Mouse (Mus musculus) kidney, adult 18-20 months (tissue): Measurements from ENCODE around the gene Zfp652.

ENCODE experiments used
- DNase-seq: peaks from one replicate; pipeline ENCODE4 v3.0.0; 2021

Gene Zfp652

DNA sequence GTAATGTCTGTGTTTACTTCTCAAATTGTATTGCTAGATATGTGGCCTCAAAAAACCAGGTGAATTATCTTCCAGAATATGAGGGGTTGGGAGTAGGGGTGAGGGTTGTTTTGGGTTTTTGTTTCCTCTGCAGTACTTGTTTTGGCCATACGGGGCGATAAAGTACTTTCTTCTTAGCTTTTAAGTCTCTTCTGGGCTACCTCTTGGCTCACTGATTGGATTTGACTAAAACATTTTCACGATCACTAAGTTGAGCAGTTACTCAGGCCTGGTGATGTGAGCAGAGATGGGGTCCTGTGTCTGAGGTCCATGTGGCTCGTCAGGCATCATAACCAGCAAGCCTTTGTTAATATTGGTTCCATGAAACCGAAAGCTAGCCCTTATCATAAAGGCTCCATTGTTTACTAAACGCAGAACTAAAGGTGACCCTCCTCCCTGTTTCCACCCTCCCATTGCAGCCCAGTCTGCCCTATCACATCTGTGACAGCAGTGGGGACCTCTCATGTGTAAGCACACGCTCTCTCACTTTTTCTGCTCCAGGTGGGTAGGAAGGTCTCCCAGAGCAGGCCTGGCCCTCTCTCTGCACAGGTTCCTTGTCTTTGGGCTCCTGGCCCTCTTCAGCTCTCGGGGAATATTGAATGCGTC is 58.4 kb downstream of the Zfp652 start:
- DNase-seq, result no peak

DNA sequence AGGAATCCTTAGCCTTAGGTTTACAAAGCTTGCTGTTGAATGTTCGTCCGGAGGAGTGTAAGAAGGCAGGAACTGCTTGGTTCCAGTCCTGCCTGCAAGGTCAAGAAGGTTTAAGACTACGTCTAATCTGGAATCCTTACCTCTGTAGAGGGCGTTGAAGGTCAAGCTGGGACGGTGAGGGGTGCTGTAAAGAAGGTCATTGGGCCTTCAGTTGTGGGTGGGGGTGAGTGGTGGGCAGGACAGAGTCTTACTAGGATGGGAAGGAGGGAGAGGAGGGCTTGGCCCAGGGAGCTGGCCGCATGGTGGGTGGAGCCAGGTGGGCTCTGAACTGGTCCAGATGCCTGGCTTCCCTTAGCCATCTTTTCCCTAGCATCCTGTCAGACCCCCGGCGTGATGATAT is 59.2 kb downstream of the Zfp652 start:
- no peak for DNase-seq

DNA sequence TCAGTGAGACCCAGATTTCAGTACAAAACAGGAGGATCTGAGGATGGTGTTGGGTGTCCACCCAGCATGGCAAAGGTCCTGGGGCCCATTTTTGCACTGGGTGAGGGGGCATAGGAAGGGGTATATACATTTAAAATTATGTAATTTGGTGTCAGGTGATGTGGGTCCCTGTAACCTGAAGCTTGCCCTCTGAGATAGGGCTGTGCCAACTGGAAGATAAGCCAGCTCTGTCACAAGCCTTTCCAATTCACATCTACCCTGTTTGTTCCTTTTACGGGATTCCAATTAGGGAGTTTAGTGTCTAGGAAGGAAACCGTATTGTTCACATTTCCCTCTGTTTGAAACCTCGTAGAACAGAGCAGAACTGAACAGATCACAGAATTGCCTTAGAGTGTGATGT is 60.8 kb downstream of the Zfp652 start:
- DNase-seq, result no peak

DNA sequence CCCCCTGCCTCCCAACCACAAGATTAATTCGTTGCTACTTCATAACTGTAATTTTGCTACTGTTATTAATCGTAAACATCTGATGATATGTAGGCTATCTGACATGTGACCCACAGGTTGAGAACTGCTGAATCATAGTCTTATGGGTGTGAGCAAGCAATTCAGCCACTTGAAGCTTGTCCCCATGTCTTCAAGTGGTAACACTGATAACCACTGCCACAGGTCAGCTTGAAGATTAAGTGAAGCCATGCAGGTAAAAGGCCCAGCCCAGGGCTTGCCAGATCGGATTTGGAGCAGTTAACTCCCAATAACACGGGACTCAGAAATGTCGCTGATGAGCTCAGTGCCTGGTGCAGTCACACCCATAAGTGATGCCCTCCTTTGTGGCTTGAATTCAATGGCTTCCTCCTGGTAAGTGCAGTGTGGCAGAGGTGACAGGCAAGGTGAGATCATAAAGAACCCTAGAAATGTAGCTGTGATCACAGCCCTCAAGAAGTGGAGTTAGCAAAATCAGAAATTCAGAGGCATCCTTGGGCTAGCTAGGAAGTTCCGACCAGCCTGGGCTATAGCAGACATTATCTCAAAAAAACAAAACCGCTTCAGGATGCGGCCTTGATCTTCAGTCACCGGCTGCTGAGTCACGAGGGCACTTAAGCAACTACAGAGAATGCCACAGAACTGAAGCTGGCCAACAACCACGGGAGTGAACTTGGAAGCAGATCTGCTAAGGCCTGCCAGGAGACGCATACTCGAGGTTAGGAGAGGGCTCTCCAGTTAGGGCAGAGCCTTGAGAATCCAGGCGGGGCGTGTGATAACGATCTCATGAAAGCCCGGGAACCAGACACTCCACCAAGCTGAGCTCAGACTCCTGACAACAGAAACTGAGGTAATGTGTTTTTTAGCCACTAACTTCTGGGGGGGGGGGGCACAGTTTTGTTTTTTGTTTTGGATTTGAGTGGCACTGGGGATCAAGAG is 65.1 kb downstream of the Zfp652 start:
- no peak for DNase-seq

DNA sequence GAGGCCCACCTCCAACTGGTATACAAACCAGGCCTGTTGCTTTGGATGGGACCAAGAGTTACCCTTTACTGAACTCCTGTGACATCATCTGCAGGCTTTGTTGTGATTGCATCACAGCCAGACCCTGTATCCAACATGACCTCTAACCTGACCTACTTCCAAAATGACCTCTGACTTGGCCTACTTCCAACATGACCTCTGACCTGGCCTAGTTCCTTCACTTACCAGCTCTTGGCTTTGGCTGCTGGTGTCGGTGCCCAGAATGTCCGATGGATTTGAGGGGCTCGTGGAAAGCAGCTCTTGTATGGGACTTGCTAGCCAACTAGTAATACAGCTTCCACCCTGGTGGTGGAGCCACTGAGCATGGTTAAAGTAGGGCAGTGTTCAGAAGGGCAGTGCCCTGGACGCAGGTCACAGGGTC is 66.4 kb downstream of the Zfp652 start:
- no peak for DNase-seq

DNA sequence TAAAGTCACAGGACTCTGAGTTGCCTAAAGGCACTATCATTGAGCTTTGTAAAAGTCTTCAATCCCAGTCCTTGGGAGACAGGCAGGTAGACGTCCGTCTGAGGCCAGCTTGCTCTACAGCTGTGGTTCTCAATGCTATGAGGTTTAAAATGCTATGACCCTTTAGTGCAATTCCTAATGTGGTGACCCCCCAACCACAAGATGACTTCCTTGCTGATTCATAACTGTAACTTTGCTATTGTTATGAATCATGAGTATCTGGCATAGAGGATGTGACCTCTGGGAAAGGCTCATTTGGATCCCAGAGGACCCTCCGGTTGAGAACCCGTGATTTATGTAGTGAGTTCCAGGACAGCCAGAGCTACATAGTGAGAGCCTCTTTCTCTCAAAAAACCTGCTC is 66.9 kb downstream of the Zfp652 start:
- no peak for DNase-seq

DNA sequence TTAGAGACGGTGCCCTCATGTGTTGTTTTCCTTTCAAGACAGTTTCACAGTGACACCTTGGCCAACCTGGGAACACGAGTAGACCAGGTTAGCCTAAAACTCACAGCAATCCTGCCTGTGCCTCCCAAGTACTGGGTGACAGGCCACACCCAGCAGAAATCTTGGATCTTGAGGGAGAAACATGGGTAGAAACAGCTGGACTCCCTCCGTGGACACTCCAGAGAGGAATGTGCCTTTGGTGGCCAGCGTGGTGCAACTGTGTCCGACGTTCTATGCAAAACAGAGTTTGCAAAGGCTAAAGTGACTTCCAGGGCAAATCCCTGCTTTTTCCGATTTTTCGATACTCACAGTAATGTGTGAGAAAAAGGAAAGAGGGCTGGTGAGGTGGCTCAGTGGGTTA is 68.0 kb downstream of the Zfp652 start:
- no peak for DNase-seq

DNA sequence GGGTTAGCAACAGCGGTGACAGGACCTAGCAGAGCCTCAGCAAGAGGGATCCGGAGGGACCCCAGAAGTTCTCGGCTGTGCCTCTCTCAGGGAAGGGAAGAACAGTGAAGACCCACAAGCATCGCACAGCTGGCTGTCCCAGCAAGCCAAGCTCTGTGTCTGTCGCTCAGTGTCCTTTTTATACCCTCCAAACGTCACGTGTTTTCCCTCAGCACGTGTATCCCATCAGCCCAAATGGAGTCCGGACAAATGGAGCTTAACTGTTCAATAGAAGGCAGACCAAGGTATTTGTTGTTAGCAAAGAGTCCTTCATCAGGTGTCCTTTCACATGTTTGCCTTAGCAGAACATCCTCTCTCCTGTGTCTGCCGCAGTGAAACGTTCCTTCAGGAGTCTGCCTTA is 69.1 kb downstream of the Zfp652 start:
- no peak for DNase-seq

DNA sequence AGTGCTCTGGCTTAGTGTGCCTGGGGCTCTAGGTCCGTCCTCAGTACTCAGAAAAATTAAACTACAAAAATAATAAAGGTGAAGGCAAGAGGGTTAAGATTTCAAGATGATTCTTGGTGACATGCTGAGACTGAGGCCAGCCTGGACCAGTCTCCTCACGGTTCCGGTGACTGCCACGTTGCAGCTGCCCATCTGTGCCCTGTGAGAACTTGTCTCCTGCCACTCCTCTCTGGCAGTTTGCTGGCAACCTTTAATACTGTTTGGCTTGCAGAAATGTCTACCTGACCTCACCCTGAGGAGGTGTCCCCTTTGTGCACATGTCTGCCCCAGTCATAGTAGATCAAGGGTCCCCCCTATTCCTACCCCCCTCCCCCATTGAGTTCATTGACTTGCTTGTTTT is 71.0 kb downstream of the Zfp652 start:
- DNase-seq, result no peak

DNA sequence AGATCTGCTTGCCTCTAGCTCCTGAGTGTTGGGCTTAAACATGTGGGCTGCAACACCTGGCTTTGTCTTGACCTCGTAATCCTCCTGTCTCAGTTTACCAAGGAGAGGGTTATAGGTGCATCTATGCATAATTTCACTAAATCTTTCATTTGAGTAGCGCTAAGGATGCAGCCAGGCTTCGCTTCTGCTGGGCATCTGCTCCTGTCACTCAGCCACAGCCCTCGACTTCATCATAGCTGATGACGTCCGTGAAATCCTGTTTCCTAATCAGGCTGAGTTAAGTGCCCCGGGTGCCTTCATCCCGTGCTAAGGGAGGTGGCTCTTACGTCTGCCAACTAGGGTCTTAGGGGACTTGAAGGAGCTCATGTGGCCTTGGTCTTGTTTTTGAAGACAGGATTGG is 71.5 kb downstream of the Zfp652 start:
- DNase-seq, result no peak

DNA sequence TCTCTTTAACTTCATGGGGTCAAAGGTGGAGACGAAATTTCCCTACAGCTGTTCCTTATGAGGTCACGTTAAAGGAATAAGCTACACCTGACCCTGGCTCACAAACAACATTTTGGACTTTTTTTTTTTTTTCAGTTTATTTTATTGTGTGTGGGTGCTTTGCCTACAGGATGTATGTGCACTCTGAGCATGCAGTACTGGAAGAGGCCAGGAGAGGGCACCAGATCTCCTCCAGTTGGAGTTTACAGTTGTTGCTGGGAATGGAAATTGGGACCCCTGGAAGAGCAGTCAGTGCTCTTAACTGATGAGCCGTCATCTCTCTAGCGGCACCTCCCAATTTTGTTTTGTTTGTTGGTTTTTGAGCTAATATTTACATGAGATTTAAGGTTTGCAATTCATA is 73.2 kb downstream of the Zfp652 start:
- DNase-seq, result no peak

DNA sequence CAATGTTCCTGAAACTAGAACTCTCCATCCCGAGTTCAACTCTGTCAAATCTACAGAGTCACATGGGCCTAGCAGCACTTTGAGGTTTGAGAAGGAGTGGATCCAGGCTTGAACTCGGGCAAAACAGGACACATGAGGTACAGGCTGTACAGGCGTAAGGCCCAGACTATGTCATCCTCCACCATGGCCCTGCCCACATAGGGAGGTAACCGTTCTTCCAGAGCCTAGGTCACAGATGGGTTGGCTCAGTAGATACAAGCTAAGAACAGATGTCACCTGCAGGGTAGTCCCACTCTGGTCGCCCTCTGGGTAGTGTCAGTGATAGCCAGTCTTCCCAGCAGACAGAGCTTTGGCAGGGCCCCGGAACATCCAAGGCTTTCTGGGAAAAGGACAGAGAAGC is 74.0 kb downstream of the Zfp652 start:
- no peak for DNase-seq

DNA sequence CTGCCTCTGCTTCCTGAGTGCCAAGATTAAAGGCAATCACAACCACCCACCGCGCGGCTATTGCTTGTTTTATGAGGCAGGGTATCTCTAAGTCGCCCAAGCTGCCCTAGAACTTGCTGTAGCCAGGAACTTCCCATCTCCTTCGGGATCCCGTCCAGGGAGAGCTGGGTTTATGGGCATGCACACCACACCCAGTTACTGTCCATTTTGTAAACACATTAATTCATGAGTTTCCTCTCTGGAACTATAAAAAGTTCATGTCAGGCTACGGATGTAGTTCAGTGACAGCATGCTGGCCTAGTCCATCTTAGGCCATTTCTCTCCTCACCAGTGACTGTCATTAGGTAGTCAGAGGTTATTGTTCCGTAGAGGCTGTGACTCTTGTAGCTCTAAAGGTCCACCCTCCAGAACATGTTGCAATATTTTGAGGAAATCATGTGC is 77.0 kb downstream of the Zfp652 start:
- DNase-seq, result no peak

DNA sequence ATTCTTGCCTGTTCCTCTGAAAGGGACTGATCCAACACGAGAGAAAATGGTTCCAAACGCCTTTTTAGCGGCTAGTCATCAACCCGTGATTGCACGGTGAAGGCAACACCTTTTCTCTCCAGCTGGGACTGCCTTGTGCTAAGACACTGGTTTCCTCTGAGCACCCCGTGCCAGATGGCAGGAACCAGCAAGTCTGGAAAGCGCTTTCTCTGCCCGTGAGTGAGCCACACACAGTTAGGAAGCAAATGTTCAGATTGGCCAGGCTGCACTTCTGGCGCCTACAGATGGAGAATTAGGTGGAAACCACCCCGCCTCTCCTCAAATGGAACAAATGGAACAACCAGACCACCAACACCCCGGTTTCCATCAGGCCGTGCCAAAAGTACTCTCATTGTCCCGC is 79.3 kb downstream of the Zfp652 start:
- no peak for DNase-seq

DNA sequence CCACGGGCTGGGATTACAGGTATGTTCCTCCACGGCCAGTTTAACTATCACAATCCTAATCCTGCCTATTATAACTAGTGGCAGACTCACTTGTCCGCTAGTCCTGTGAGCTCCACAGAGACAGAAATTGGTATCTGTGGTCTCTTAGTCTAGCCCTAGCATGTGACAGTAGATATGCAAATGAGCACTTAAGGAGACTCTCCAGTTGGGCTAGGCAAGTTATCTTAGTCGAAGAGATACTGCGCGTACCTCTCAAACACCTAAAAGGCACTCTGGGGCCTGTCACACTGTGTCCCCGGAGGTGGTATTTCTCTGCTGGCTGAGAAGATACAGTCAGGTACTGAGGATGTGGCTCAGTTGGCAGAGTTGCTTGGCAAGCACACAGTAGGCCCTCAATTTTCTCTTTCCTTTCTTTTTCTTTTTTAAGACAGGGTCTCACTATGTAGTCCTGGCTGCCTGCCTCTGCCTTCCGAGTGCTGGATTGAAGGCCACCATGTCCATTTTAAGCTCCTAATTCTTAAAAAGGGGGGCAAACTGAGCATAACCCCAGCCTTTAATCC is 80.6 kb downstream of the Zfp652 start:
- DNase-seq, result no peak

DNA sequence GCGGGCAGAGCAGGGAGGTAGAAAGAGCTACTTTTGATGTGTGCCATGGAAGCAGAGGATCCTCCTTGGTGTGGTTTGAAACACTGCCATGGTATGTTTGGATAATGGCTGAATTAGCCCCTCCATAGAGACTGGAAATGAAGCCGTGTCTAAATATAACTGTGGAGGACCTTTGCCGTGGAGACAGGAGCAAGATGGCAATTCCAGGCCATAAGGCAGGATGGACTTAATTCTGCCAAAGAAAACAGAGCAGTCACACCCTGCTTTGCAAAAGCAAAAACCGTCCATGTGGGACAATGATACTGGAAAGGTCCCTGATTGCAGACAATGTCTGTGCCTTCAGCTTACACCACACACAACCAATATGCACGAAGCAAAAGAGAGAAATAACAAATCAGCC is 81.7 kb downstream of the Zfp652 start:
- no peak for DNase-seq

DNA sequence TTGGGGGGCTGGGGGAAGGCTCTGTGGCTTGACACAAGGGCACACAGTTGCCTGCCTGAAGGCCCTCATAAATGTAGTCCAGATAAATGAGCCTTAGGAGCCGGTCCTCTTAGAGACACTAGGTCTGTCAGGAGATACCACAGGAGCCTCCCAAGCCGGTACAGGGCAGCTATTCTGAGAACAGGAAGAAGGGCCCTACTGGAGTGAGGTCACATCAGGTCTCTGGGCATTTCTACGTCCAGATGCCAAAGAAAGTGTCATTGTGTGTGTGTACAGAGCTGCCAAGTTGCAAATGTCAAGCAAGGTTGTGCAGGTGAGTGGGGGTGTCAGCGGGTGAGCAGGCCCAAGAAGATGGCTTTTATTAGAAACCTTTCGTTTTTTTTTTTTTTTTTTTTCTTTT is 83.1 kb downstream of the Zfp652 start:
- no peak for DNase-seq

DNA sequence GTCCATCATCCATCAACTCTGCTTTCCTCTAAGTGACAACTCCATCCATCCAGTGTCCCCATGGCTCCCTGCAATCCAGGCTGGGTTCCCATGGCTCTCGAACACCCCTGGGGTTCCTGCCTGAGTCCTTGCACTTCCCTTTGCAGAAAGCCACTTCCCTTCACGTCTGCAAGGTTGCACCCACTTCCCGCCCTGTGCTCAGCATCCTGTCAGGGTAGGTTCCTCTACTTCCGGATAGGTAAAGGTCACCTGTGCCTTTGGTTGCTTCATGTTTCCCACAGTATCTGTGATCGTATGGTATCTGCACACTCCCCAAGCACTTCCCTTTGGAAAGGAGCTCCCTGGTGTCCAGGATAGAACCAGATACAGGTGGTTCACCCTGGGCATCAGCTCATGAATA is 92.5 kb downstream of the Zfp652 start:
- DNase-seq, result no peak

DNA sequence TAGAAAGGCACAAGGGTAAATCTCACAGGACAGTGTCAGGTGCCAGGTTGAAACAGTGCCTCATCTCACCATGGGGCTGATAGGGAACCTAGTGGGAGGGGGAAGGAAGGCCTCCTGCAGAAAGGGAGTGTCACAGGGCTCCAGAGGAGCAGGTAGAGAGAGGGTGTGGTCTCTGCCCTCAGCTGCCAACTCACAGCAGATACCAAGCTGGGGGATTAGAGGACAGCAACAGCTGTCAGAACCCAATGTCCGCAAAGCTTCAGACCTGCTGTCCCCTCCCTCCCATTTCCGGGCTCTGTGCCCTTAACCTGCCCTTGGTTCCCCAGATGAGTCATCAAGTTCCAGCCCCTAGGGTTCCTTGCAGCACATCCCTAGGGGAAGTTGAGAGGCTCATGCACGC is 93.1 kb downstream of the Zfp652 start:
- no peak for DNase-seq

DNA sequence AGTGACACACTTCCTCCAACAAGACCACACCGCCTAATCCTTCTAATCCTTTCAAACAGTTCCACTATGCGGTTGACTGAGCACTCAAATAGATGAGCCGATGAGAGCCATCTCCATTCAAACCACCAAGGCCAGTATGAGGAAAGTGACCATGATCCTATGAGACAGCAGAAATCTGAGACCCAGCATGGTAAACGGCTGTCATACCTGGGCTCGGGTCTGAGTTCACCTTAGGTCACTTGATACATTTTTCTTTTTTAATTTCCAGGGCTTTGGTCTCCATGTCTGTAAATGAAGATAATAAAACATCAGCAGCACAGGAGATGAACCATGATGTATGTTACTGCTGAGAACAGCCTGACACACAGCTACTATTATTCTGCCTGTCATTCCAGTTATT is 95.4 kb downstream of the Zfp652 start:
- no peak for DNase-seq

DNA sequence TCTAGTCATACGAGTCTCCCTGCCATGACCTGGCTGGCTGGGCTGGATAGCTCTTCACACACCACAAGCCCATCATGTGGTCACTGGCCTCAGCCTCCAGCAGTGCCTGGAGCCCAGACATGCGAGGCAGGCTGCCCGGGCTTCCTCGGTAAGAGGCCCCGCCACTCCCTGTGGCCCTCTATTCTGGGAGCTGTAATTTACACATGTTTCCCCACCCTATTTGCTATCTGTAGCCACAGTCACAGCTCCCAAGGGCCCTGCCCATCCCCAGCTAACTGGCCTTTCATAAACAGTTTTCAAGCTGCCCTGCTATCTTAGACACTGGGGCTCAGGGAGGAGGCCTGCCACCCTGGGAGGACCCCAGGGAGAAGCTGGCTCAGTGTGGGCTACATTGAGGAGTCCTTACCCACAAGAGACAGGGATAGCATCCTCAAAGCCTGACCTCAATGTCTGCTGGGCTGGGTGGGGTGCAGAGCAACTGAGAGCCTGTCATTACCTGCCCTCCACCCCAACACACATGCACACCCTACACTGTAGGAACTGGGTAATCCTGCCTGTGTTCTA is 96.1 kb downstream of the Zfp652 start:
- no peak for DNase-seq

DNA sequence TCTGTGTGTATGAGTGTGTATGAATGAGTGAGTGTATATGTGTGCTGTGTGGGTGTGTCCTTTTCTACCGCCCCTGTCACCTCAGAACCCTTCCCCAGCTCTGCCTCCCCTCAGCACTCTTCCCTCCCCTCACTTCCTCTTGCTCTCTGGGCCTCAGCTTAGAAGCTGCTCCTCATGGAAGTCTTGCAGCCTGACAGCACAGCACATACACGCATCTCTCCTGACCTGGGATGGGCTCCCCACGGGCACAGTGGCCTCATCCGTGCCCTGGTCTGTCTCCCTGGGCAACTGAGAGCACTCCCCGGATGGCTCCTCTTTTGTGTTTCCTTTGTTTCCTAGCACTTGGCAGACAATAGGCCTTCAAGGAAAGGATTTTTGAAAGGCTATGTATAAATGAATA is 97.1 kb downstream of the Zfp652 start:
- no peak for DNase-seq

DNA sequence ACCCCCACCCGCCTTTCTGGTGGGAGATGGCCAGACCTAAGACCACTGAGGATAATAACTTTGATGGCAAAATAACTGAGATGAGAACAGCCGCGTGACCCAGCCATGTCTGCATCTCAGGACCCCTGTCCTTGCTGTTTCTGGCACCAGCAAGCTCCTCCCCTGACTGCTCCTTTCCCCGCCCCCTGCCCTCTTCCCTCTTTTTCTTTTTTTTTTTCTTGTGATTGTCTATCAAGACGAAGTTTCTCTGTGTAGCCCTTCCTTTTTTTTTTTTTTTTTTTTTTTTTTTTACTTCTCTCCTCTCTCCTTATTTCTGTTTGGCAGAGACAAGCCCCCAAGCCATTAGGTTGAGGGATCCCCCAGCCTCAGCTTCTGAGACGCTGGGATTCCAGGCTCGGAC is 98.4 kb downstream of the Zfp652 start:
- no peak for DNase-seq

DNA sequence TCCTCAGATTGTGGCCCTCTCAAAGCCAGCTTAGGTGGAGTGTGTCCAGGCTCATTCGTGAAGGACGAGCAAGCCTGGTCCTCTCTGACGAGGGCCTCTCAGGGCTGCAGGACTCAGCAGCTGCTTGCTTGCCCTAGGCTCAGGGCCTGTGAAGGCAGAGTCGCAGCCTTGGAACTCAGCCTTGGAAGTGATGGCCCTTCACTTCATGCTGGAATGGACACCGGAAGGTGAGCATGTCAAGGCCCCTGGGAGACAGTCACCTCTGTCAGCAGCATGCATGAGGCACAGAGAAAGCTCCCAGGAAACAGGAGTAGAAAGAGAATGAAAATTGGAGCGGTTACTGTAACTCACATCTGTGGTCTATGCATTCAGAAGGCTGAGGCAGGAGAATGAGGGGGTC is 99.3 kb downstream of the Zfp652 start:
- DNase-seq, result no peak
